Mouse (Mus musculus) MEL-GATA-1-ER (cell line): ENCODE results near the gene Megf8.

Source experiments
- DNase-seq: peaks from one replicate; pipeline ENCODE4 v3.0.0-alpha.2; 2012; ENCODE audit warnings: low read depth; ENCODE audit errors: extremely low read depth

Gene Megf8

GRCm38 (mm10) chr7:25316532-25317445, at the start of gene Megf8:
Megf8 (plus strand) TSS chr7:25317164.
- DNase-seq: peak; percentile 99

- peak; percentile 99 for DNase-seq
Measured at GRCm38 (mm10) chr7:25267301-25267750, 49.6 kb upstream of the Megf8 start, which contains the start of gene Cic. Cic (plus strand) TSS chr7:25267704.

GRCm38 (mm10) chr7:25267751-25268463, 49.1 kb upstream of the Megf8 start:
- peak; percentile 100 for DNase-seq

- no peak for DNase-seq
Measured at GRCm38 (mm10) chr7:25268588-25268987, 48.4 kb upstream of the Megf8 start.

- DNase-seq: no peak
Measured at GRCm38 (mm10) chr7:25269029-25269428, 47.9 kb upstream of the Megf8 start.

GRCm38 (mm10) chr7:25269545-25270271, 47.3 kb upstream of the Megf8 start:
- no peak for DNase-seq

- DNase-seq: no peak
Measured at GRCm38 (mm10) chr7:25270652-25271633, 46.0 kb upstream of the Megf8 start.

GRCm38 (mm10) chr7:25271651-25272444, 45.1 kb upstream of the Megf8 start:
- no peak for DNase-seq

GRCm38 (mm10) chr7:25272445-25273258, 44.3 kb upstream of the Megf8 start:
- DNase-seq: no peak

GRCm38 (mm10) chr7:25273259-25274241, 43.4 kb upstream of the Megf8 start:
- DNase-seq: no peak

- no peak for DNase-seq
Measured at GRCm38 (mm10) chr7:25274571-25274970, 42.4 kb upstream of the Megf8 start.

- DNase-seq: no peak
Measured at GRCm38 (mm10) chr7:25274996-25275395, 42.0 kb upstream of the Megf8 start.

- no peak for DNase-seq
Measured at GRCm38 (mm10) chr7:25275555-25276298, 41.2 kb upstream of the Megf8 start.

- DNase-seq: no peak
Measured at GRCm38 (mm10) chr7:25277405-25277804, 39.6 kb upstream of the Megf8 start.

- no peak for DNase-seq
Measured at GRCm38 (mm10) chr7:25277998-25278340, 39.0 kb upstream of the Megf8 start.

GRCm38 (mm10) chr7:25278341-25279075, 38.5 kb upstream of the Megf8 start:
- DNase-seq: peak; percentile 92
